Mouse (Mus musculus): ENCODE measurements at regions not wholly inside any gene's neighbourhood (a gene's known extent, or its start where the extent isn't known, plus 50 kb on each side); places are given as distances from the start of the nearest gene placed in this dataset.
A peak's percentile ranks its signal among the peaks of the same experiment; 100 is the strongest.

DNA sequence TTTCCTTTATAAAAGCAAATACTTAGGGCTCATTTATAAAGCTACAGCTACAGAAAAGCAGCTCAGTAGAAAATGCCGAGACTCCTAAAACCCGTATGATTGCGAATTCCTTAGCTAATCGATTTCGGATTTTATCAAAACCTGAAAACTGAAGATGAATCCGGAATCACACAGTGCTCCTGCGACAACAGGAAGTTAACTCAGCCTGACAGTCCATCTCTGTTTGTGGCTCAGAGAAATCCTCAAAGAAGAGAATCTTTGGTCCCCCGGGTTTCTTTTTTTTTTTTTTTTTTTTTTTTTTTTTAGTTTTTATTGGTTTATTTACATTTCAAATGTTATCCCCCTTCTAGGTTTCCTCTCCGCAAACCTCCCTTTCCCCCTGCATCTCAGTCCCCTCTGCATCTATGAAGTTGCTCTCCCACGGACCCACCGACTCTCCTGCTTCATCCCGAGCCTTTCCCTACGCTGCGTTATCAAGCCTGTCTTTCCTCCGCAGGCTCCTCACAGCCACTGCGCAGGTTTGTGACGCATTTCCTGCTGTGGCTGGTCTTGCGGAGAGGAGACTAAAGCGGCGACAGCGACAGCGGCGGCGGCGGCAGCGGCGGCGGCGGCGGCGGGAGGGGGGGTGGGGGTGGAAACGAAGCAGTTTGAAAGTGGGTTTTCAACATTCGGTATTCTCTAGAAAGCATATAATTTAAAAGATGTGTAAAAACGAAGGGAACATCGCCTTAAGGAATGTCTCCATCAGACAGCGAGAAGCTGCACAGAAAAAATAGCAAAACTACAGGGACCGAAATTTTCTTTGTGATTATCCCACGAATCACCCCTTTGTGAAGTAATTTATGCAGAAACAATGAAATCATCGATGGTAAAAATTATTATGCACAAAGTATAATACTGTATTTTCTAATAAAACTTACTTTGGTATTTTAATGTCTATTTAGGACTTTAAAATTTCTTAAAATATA lies 352.3 kb upstream of the Snrpn start:
- TF ChIP-seq GATA1 (IDR thresholded peaks at IDR 0.05; ENCODE audit: low read length): peak; percentile 10

DNA sequence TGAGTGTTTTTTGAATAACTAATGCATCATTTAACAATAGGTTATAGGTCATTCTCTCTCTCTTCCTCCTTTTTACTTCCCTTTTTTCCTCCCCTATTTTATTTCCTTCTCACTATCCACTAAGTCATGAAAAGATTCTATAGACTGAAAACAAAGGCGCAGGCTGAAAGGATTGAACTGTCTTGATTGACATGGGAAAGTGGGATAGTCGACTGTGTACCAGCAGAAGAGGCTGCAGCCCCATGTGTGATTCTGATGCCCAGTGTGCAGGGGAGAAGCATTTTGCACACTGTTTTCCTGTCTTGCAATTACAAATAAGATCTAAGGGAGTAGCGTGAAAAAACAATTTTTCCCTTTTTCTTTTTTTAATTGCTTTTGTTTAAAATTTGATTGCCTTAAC lies 298.8 kb upstream of the Snrpn start:
- no peak for TF ChIP-seq GATA1 (IDR thresholded peaks at IDR 0.05; ENCODE audit: low read length)

Measured in G1E-ER4 (cell line).